Mouse (Mus musculus) intestine, embryonic 14.5 days (tissue): ENCODE results near the gene Fbxo27. TPM values are rescaled to one million over a fixed set of nuclear protein-coding genes. Genes with fewer than 3 reads are reported as not detected.
A peak's percentile ranks its signal among the peaks of the same experiment; 100 is the strongest.

ENCODE experiments used
- ATAC-seq: fragments of 200-750 bp; cut with Nextera tagmentation; replicated peaks from 2 replicates; pipeline ENCODE4 v1.8.0; 2017; ENCODE audit warnings: low read depth, moderate number of reproducible peaks, moderate TSS enrichment, moderate library complexity; ENCODE audit not compliant: low FRiP score, low TSS enrichment
- DNase-seq: peaks from one replicate; pipeline ENCODE4 v3.0.0-alpha.2; 2018; ENCODE audit warnings: low spot score
- H3K27ac ChIP-seq: fragments of 300-500 bp; sonication (generic); 2 replicates; pipeline ENCODE4 v1.5.1; 2014; ENCODE audit warnings: low read depth, mild to moderate bottlenecking, control low read depth
- H3K27me3 ChIP-seq: fragments of 300-500 bp; sonication (generic); replicated peaks from 2 replicates; pipeline ENCODE4 v1.6.1; 2014; ENCODE audit warnings: low read length, control low read depth; ENCODE audit not compliant: control insufficient read depth, insufficient read depth
- H3K36me3 ChIP-seq: fragments of 300-500 bp; sonication (generic); 2 replicates; pipeline ENCODE4 v1.6.1; 2014; ENCODE audit warnings: low read length, control low read depth; ENCODE audit not compliant: control insufficient read depth, insufficient read depth
- H3K4me1 ChIP-seq: fragments of 300-500 bp; sonication (generic); replicated peaks from 2 replicates; pipeline ENCODE4 v1.6.1; 2014; ENCODE audit warnings: low read length, control low read depth, mixed read lengths; ENCODE audit not compliant: control insufficient read depth, insufficient read depth
- H3K4me2 ChIP-seq: fragments of 300-500 bp; sonication (generic); 2 replicates; pipeline ENCODE4 v1.6.1; 2014; ENCODE audit warnings: low read length
- H3K4me3 ChIP-seq: fragments of 300-500 bp; sonication (generic); 2 replicates; pipeline ENCODE4 v1.5.1; 2014; ENCODE audit warnings: low read depth, low read length, control low read depth, mixed read lengths
- H3K9ac ChIP-seq: fragments of 300-500 bp; sonication (generic); 2 replicates; pipeline ENCODE4 v1.6.1; 2014; ENCODE audit warnings: mild to moderate bottlenecking, low read length
- H3K9me3 ChIP-seq: fragments of 300-500 bp; sonication (generic); 2 replicates; pipeline ENCODE4 v1.6.1; 2016; ENCODE audit warnings: low read length, control low read depth; ENCODE audit not compliant: control insufficient read depth
- WGBS: fragments of 180-500 bp; shearing (Covaris S2); extraction: QIAGEN DNeasy Blood & Tissue Kit; methylation state at CpG from one replicate; pipeline ENCODE4 v1.1.7; 2014; 5-methylcytosine and 5-hydroxymethylcytosine counted together
- polyA plus RNA-seq: library from polyadenylated mRNA; unstranded; fragments of >200 nt; fragmentation: Nextera tagmentation; extraction: Ambion mirVana; gene quantifications from 2 replicates; pipeline ENCODE4 v1.2.1, GENCODE M21; 2014

Fbxo27 gene
- polyA plus RNA-seq, 1 experiment from 2014 or later, result 2.8 TPM

DNA sequence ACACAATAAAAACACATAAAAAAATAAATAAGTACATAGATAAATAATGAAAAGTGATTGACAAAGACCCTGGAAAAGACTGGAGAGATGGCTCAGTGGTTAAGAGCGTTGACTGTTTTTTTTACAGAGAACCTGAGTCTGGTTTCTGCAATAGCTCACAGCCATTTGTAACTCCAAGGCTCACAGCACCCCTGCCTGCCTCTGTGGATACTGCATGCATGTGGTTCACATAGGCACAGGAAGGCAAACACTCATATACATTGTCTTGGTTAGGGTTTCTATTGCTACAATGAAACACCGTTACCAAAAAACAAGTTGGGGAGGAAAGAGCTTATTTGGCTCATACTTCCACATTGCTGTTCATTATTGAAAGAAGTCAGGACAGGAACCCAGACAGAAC, 22.9 kb downstream of the Fbxo27 start:
- WGBS, result 92% methylated on average over 2 of the region's 2 CpGs
- H3K27ac ChIP-seq, result no peak overlapping the region
- no peak overlapping the region for H3K4me3 ChIP-seq
- ATAC-seq (no peak), DNase-seq (no peak)
- H3K9ac ChIP-seq, result no peak overlapping the region
- H3K27me3 ChIP-seq, result no peaks in the 10 kb centered on the region
- H3K36me3 ChIP-seq, result no peaks in the 10 kb centered on the region
- peaks cover 4% of the 10 kb centered on the region; the same call in 1 of the 2 replicates for H3K4me1 ChIP-seq
- H3K9me3 ChIP-seq, result no peaks in the 10 kb centered on the region
- no peak overlapping the region for H3K4me2 ChIP-seq

DNA sequence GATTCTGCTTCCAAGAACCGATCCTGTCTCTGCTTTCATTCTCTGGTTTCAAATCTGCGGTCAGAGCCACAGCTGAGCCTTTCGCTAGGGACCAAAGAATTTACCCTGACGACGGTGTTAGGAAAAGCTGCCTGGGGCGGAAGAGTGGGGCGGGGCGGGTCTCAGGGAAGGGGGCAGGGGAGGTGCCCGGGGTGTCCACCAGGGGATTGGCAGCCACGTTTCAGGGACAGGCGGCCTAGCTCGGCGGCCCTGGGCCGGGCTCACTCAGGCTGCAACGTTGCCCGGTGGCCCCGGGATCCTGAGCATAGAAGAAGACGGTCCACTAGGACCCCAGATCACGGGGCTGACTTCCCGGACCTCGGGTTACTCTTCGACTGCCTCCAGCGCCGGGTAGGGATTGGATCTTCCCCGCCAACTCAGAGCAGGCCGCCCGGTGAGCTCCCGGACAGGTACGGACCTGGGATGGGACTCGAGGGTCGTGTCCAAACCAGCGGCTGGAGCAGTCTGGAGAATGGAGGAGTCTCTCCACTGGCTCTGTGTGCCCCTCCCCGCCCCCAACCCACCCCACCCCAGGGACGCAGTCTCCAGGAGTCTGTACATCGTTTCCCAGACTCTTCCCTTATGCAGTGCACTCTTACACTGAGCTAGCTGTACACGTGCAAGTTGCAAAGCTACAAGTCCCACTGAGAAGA, 24.1 kb downstream of the Fbxo27 start, which contains the start of gene Fbxo17:
Gene Fbxo17, plus strand, starts transcription at position 215 of the 692 bp plus-strand sequence.
- Histone ChIP-seq H3K9ac (peak within 1 kb of the TSS; percentile 59), H3K27ac (peak within 1 kb of the TSS; percentile 54), H3K4me1 (peaks cover 3% of the 10 kb centered on the region; the same call in 1 of the 2 replicates), H3K9me3 (no peaks in the 10 kb centered on the region), H3K27me3 (no peaks in the 10 kb centered on the region), H3K4me2 (peak within 1 kb of the TSS; percentile 76), H3K4me3 (peak within 1 kb of the TSS; percentile 46), H3K36me3 (no peaks in the 10 kb centered on the region)
- 2% methylated on average over 35 of the region's 36 CpGs for WGBS
- DNase-seq, result peak; percentile 81
- peak; percentile 77 for ATAC-seq

DNA sequence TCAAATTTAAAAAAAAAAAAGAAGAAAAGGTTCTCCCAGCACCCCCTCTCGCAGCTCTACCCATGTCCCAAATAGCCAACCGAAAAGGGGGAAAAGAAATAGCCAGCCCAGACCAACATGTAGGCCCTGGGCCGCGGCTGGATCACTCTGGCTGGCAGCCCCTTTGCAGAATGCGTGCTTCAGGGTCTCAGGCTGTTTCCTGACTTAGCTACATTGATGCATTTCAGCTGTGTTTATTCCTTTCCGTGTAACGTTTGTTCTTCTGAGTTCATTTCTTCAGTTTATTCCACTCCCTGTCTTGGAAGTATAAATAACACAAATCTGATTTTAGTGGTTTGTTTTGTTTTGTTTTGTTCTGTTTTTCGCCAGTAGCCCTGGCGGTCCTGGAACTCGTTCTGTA, 25.1 kb downstream of the Fbxo27 start:
- no peak for ATAC-seq

DNA sequence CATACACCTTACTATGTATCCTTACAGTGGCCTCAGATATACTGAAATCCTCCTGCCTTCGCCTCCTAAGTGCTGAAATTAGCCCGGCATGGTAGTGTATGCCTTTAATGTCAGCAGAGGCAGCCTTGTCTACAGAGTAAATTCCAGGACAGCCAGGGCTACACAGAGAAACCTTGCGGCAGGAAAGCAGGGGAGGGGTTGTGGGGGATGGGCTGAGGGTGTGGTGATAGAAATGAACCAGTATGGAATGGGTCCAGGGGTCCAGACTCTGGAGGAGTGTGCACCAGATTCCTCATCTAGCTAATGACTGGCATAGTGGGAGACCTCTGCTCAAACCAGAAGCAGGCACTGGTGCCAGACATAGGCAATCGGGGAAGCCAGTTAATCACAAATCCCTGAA, 26.5 kb downstream of the Fbxo27 start:
- Histone ChIP-seq H3K36me3 (no peaks in the 10 kb centered on the region), H3K4me3 (no peak overlapping the region), H3K4me2 (no peak overlapping the region), H3K27ac (no peak overlapping the region), H3K9ac (no peak overlapping the region), H3K27me3 (no peaks in the 10 kb centered on the region), H3K4me1 (peaks cover 3% of the 10 kb centered on the region; the same call in 1 of the 2 replicates), H3K9me3 (0 out of 2 replicates have a peak, but pooled peaks cover under 1% of the 10 kb centered on the region)
- DNase-seq (no peak), ATAC-seq (no peak)
- 40% methylated on average over 4 of the region's 4 CpGs for WGBS

More for the DNA sequence above, 25.1 kb downstream of the Fbxo27 start:
- no peaks in the 10 kb centered on the region for H3K27me3 ChIP-seq
- no peaks in the 10 kb centered on the region for H3K36me3 ChIP-seq
- H3K9me3 ChIP-seq, result no peaks in the 10 kb centered on the region
- no peak overlapping the region for H3K4me3 ChIP-seq
- H3K27ac ChIP-seq, result no peak overlapping the region
- H3K4me2 ChIP-seq, result no peak overlapping the region
- no peak for DNase-seq
- no peak overlapping the region for H3K9ac ChIP-seq
- 67% methylated on average over 10 of the region's 10 CpGs for WGBS
- peaks cover 3% of the 10 kb centered on the region; the same call in 1 of the 2 replicates for H3K4me1 ChIP-seq

DNA sequence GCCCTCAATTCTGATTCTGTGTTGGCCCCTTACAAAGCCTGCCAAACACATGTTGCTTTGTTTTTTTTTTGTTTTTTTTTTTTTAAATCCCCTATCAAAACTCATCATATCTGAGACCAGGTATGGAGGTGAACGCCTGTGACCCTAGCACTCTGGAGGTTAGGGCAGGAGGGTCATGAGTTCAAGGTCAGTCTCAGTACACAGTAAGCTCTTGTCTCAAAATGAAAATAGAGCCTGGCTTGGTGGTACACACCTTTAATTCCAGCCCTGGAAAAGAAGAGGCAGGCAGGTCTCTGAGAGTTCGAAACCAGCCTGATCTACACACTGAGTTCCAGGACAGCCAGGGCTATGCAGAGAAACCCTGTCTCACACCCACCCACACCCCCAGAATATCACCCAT, 27.0 kb downstream of the Fbxo27 start:
- Histone ChIP-seq H3K9me3 (0 out of 2 replicates have a peak, but pooled peaks cover 2% of the 10 kb centered on the region), H3K36me3 (0 out of 2 replicates have a peak, but pooled peaks cover 2% of the 10 kb centered on the region), H3K4me2 (no peak overlapping the region), H3K4me3 (no peak overlapping the region), H3K27me3 (no peaks in the 10 kb centered on the region), H3K4me1 (peaks cover 3% of the 10 kb centered on the region; the same call in 1 of the 2 replicates), H3K27ac (no peak overlapping the region), H3K9ac (no peak overlapping the region)
- no peak for DNase-seq
- whole genome bisulfite sequencing, result 79% methylated on average over 2 of the region's 2 CpGs
- ATAC-seq, result no peak

DNA sequence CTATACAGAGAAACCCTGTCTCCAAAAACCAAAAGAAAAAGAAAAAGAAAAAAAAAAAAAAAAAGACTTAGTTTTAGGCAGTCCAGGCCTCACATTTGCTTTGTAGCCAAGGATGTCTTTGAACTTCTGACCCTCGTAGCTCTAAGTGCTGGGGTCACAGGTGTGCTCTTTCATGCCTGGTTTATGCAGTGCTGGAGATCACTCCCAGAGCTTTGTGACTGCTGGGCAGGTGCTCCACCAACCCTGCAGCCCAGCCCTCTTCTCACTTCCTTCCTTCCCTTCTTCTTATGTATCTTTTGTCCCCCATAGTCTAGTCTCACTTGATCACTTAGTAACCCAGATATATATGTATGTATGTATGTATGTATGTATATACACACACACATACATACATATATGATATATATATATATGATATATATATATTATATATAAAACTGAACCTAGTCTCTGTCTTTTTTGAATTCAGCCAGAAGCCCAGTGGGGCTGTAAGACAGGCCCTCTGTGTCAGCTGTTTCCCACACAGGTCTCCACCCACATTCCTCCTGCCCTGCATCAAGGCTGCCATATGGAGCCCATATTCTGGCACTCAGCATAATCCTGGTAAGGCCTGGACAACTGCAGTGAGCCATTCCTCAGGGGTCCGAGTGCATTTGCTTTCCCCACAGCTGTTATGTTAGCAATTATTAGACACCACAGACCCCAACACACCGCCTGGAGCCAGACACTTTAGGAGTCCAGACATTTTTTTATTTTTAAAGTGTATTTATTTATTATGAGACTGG, 28.3 kb downstream of the Fbxo27 start:
- Histone ChIP-seq H3K27me3 (no peaks in the 10 kb centered on the region), H3K36me3 (0 out of 2 replicates have a peak, but pooled peaks cover 4% of the 10 kb centered on the region), H3K27ac (no peak overlapping the region), H3K4me1 (peaks cover 3% of the 10 kb centered on the region; the same call in 1 of the 2 replicates), H3K9ac (no peak overlapping the region), H3K9me3 (0 out of 2 replicates have a peak, but pooled peaks cover 2% of the 10 kb centered on the region), H3K4me2 (no peak overlapping the region), H3K4me3 (no peak overlapping the region)
- WGBS, result 74% methylated on average over 3 of the region's 3 CpGs
- no peak for DNase-seq
- ATAC-seq, result no peak

DNA sequence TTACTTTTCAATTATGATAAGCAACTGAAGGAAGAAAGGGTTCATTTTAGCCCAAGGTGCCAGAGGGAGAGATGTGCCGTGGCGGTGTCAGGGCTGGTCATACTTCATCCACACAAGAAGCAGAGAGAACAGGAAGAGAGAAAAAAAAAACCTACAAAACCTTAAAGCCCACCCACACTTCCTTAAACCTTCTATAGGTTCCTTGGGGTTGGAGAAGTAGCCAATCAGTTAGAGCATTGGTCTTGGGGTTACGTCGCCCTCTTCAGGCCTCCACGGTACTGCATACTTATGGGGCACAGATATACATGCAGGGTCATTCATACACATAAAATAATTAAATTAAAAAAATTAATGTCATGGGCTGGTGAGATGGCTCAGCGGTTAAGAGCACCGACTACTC, 29.4 kb downstream of the Fbxo27 start:
- Histone ChIP-seq H3K27ac (no peak overlapping the region), H3K4me2 (no peak overlapping the region), H3K9ac (no peak overlapping the region), H3K9me3 (0 out of 2 replicates have a peak, but pooled peaks cover 2% of the 10 kb centered on the region), H3K36me3 (0 out of 2 replicates have a peak, but pooled peaks cover 7% of the 10 kb centered on the region), H3K4me1 (0 out of 2 replicates have a peak, but pooled peaks cover 3% of the 10 kb centered on the region), H3K4me3 (no peak overlapping the region), H3K27me3 (no peaks in the 10 kb centered on the region)
- ATAC-seq (no peak), DNase-seq (no peak)
- 90% methylated on average over 7 of the region's 7 CpGs for WGBS

DNA sequence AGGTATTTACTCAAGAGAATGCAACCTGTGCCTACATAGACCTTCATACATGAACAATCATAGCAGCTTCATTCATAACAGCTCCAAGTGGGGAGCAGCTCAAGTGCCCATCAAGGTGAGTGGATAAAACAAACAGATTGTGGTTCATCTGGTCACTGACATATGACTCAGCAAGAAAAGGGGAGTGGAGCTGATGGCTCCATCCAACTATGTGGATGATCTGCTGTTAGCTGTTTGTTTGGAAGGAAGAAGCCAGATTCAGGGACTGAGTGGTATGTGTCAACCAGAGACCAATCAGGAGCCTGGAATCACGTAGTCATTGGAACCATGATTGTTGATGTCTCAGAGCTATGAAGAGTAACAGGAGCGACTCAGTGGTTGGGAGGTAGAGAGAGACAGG, 32.0 kb downstream of the Fbxo27 start:
- Histone ChIP-seq H3K27me3 (no peaks in the 10 kb centered on the region), H3K27ac (no peak overlapping the region), H3K36me3 (0 out of 2 replicates have a peak, but pooled peaks cover 7% of the 10 kb centered on the region), H3K4me2 (no peak overlapping the region), H3K4me3 (no peak overlapping the region), H3K4me1 (no peaks in the 10 kb centered on the region), H3K9me3 (0 out of 2 replicates have a peak, but pooled peaks cover 2% of the 10 kb centered on the region), H3K9ac (no peak overlapping the region)
- no peak for ATAC-seq
- DNase-seq, result no peak
- 94% methylated on average over 2 of the region's 2 CpGs for WGBS
